Mouse (Mus musculus): Measurements from ENCODE around the gene Gli2. TPM values are rescaled to one million over a fixed set of nuclear protein-coding genes. Genes with fewer than 3 reads are reported as not detected.

Gene Gli2
- polyA plus RNA-seq, 1 experiment = not detected

GRCm38 (mm10) chr1:118891395-118891794, 162.0 kb downstream of the Gli2 start:
- TF ChIP-seq POLR2A (IDR thresholded peaks at IDR 0.05; ENCODE audit: borderline replicate concordance, low read depth, low read length) (no peak), CTCF (IDR thresholded peaks at IDR 0.05; ENCODE audit: low read depth, low read length) (no peak)
- Histone ChIP-seq H3K4me3 (ENCODE audit: insufficient read depth, low read length) (no peak overlapping the region), H3K4me1 (ENCODE audit: control insufficient read depth, insufficient read depth, low read length) (no peaks in the 10 kb centered on the region), H3K27ac (ENCODE audit: insufficient read depth, low read depth, low read length) (no peak overlapping the region)

- no peaks in the 10 kb centered on the region for H3K4me1 ChIP-seq (ENCODE audit: control insufficient read depth, insufficient read depth, low read length)
- no peak for TF ChIP-seq CTCF (IDR thresholded peaks at IDR 0.05; ENCODE audit: low read depth, low read length)
- TF ChIP-seq POLR2A (IDR thresholded peaks at IDR 0.05; ENCODE audit: borderline replicate concordance, low read depth, low read length) = no peak
- H3K4me3 ChIP-seq (ENCODE audit: insufficient read depth, low read length) = no peak overlapping the region
- H3K27ac ChIP-seq (ENCODE audit: insufficient read depth, low read depth, low read length) = no peak overlapping the region
Measured at GRCm38 (mm10) chr1:118890125-118890875, 163.1 kb downstream of the Gli2 start.

GRCm38 (mm10) chr1:118880781-118881247, 172.6 kb downstream of the Gli2 start:
- TF ChIP-seq CTCF (IDR thresholded peaks at IDR 0.05; ENCODE audit: low read depth, low read length) (no peak), POLR2A (IDR thresholded peaks at IDR 0.05; ENCODE audit: borderline replicate concordance, low read depth, low read length) (no peak)
- H3K4me1 ChIP-seq (ENCODE audit: control insufficient read depth, insufficient read depth, low read length) = no peaks in the 10 kb centered on the region

GRCm38 (mm10) chr1:118878291-118878690, 175.1 kb downstream of the Gli2 start:
- H3K4me3 ChIP-seq (ENCODE audit: insufficient read depth, low read length) = no peak overlapping the region
- TF ChIP-seq CTCF (IDR thresholded peaks at IDR 0.05; ENCODE audit: low read depth, low read length) (no peak), POLR2A (IDR thresholded peaks at IDR 0.05; ENCODE audit: borderline replicate concordance, low read depth, low read length) (no peak)
- H3K27ac ChIP-seq (ENCODE audit: insufficient read depth, low read depth, low read length) = no peak overlapping the region
- no peaks in the 10 kb centered on the region for H3K4me1 ChIP-seq (ENCODE audit: control insufficient read depth, insufficient read depth, low read length)

More at GRCm38 (mm10) chr1:118880781-118881247, 172.6 kb downstream of the Gli2 start:
- Histone ChIP-seq H3K27ac (ENCODE audit: insufficient read depth, low read depth, low read length) (no peak overlapping the region), H3K4me3 (ENCODE audit: insufficient read depth, low read length) (no peak overlapping the region)

DNA sequence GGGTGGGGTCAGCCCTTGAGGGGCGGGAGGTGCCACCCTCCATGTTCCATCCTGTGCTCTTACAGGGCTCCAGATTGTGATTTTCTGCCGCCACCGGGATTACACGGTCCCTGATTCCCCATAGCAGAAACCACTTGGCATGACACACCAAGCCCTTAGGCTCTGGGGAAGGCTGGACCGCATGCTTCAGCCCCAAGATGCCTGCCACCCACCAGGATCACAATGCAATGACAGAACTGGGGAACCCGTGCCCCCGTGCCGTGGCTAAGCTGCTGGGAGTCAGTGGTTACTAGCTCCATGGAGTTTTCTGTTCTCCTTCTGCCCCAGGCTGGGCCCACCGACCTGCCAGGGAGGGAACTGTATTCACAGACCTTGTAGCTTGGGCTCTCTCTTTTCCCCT, 178.2 kb downstream of the Gli2 start:
- Histone ChIP-seq H3K4me3 (ENCODE audit: insufficient read depth, low read length) (no peak overlapping the region), H3K27ac (ENCODE audit: insufficient read depth, low read depth, low read length) (no peak overlapping the region), H3K4me1 (ENCODE audit: control insufficient read depth, insufficient read depth, low read length) (no peaks in the 10 kb centered on the region)
- no peak for TF ChIP-seq POLR2A (IDR thresholded peaks at IDR 0.05; ENCODE audit: borderline replicate concordance, low read depth, low read length)
- TF ChIP-seq CTCF (IDR thresholded peaks at IDR 0.05; ENCODE audit: low read depth, low read length) = no peak

DNA sequence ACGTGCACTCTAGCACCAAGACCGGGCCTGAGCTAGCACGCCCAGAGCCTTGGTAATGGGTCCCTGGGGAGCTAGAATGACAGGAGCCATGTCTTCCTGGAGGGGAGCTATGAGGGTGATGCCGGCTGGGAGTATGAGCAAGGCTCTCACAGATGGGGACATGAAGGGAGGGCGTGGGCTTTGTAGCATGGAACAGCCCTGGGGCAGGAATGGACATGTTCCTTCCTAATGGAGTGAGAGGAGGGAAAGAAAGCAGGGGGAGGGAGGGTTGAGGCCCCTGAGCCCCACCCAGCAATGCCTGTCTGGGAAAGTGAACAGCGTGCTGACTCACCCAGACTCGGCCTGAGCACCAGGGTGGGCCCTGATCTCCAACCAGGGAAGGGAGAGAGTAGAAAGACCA, 179.9 kb downstream of the Gli2 start:
- TF ChIP-seq CTCF (IDR thresholded peaks at IDR 0.05; ENCODE audit: low read depth, low read length) (no peak), POLR2A (IDR thresholded peaks at IDR 0.05; ENCODE audit: borderline replicate concordance, low read depth, low read length) (no peak)
- no peak overlapping the region for H3K27ac ChIP-seq (ENCODE audit: insufficient read depth, low read depth, low read length)
- no peak overlapping the region for H3K4me3 ChIP-seq (ENCODE audit: insufficient read depth, low read length)
- no peaks in the 10 kb centered on the region for H3K4me1 ChIP-seq (ENCODE audit: control insufficient read depth, insufficient read depth, low read length)

DNA sequence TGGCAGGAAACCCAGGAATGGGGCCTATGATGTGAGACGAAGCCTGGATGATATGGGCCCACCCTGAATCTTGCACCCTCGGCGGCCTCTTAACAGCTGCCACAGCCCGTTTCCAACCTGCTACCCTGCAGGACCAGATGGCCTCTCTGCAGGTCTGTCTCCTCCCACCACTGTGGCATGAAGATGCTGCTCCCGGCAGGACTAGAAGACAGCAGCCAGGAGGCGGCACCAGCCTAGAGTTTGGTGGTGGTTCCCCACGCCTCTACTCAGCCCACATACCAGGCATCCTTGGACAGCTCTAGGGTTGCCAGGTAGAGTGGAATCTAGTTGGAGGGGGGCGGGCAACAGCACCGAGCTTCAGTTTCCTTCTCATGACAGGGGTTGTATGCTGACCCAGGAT, 188.7 kb downstream of the Gli2 start:
- no peak overlapping the region for H3K27ac ChIP-seq (ENCODE audit: insufficient read depth, low read depth, low read length)
- no peak overlapping the region for H3K4me3 ChIP-seq (ENCODE audit: insufficient read depth, low read length)
- no peaks in the 10 kb centered on the region for H3K4me1 ChIP-seq (ENCODE audit: control insufficient read depth, insufficient read depth, low read length)
- TF ChIP-seq POLR2A (IDR thresholded peaks at IDR 0.05; ENCODE audit: borderline replicate concordance, low read depth, low read length) = no peak
- no peak for TF ChIP-seq CTCF (IDR thresholded peaks at IDR 0.05; ENCODE audit: low read depth, low read length)

DNA sequence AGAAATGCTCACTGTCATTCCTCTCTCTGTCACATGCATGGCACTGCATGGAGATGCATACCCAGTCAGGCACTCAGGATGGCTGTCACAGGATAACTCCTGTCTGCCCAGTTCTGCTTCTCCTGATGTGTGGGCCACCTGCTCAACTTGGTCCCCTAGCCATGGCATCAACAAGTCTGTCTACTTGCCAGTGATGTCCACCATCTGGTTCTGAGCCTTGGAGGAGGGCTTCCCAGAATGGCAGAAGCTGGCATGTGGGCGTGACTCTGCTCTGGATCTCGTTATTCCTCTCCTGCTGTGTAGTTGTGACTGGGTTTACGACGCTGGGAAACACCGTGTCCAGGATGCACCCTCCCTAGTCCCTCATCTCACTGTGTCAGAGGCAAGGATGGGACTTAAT, 189.4 kb downstream of the Gli2 start:
- H3K4me1 ChIP-seq (ENCODE audit: control insufficient read depth, insufficient read depth, low read length) = no peaks in the 10 kb centered on the region
- no peak overlapping the region for H3K27ac ChIP-seq (ENCODE audit: insufficient read depth, low read depth, low read length)
- no peak overlapping the region for H3K4me3 ChIP-seq (ENCODE audit: insufficient read depth, low read length)
- TF ChIP-seq POLR2A (IDR thresholded peaks at IDR 0.05; ENCODE audit: borderline replicate concordance, low read depth, low read length) (no peak), CTCF (IDR thresholded peaks at IDR 0.05; ENCODE audit: low read depth, low read length) (no peak)

- no peak overlapping the region for H3K4me3 ChIP-seq (ENCODE audit: insufficient read depth, low read length)
- TF ChIP-seq POLR2A (IDR thresholded peaks at IDR 0.05; ENCODE audit: borderline replicate concordance, low read depth, low read length) (no peak), CTCF (IDR thresholded peaks at IDR 0.05; ENCODE audit: low read depth, low read length) (no peak)
- H3K4me1 ChIP-seq (ENCODE audit: control insufficient read depth, insufficient read depth, low read length) = no peaks in the 10 kb centered on the region
- H3K27ac ChIP-seq (ENCODE audit: insufficient read depth, low read depth, low read length) = no peak overlapping the region
Measured at GRCm38 (mm10) chr1:118858101-118858500, 195.3 kb downstream of the Gli2 start.

- H3K27ac ChIP-seq (ENCODE audit: insufficient read depth, low read depth, low read length) = no peak overlapping the region
- TF ChIP-seq POLR2A (IDR thresholded peaks at IDR 0.05; ENCODE audit: borderline replicate concordance, low read depth, low read length) (no peak), CTCF (IDR thresholded peaks at IDR 0.05; ENCODE audit: low read depth, low read length) (no peak)
- H3K4me1 ChIP-seq (ENCODE audit: control insufficient read depth, insufficient read depth, low read length) = no peaks in the 10 kb centered on the region
- H3K4me3 ChIP-seq (ENCODE audit: insufficient read depth, low read length) = no peak overlapping the region
Measured at GRCm38 (mm10) chr1:118830658-118831057, 222.8 kb downstream of the Gli2 start.
